Mouse (Mus musculus): Measurements from ENCODE around the gene Olfr1076. TPM values are rescaled to one million over a fixed set of nuclear protein-coding genes. Genes with fewer than 3 reads are reported as not detected.
"Not testable (repeated sequence)": the region's sequence is repeated elsewhere in the genome, so short reads cannot be mapped to it uniquely, and the experiment has no call there.

Olfr1076 gene
- total RNA-seq (2014; rRNA removed) (not detected in 2 replicates), polyA plus RNA-seq (2012; rRNA removed) (not detected in 2 replicates)

DNA sequence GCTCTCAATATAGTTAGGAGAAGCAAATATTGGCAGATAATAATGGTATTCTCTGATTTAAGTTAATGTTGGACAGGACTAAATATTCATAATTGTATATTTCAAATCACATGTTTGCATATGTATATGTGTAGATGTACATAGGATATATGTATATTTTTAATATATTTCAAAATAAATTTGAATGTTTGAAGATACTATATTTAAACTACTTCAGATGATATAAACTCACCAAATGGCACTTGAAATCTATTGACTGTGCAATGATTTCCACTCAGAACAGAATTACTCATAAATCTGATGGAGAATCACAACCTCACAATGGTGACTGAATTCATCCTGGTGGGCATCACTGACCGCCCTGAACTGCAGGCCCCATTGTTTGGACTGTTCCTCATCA is at the start of gene Olfr1076:
Gene Olfr1076, plus strand, starts transcription at position 301 of the 400 bp plus-strand sequence.
- H3K79me2 ChIP-seq (ENCODE audit: control insufficient read depth, insufficient read depth, low read length), result no peaks in the 10 kb centered on the region
- H3K36me3 ChIP-seq (ENCODE audit: control insufficient read depth, insufficient read depth, low read length), result no peaks in the 10 kb centered on the region
- H3K4me1 ChIP-seq (ENCODE audit: control insufficient read depth, insufficient read depth, low read length), result no peaks in the 10 kb centered on the region
- H3K4me3 ChIP-seq (ENCODE audit: insufficient read depth, low read depth, low read length), result no peak within 1 kb of the TSS
- no peak within 1 kb of the TSS for H3K27ac ChIP-seq (replicated peaks; ENCODE audit: insufficient read depth, low read depth, low read length)
- no peak for DNase-seq (ENCODE audit: extremely low read depth, low read depth, low spot score)
- no peaks in the 10 kb centered on the region for H3K27me3 ChIP-seq (ENCODE audit: control insufficient read depth, insufficient read depth, low read length)
- TF ChIP-seq POLR2A (IDR thresholded peaks at IDR 0.05; ENCODE audit: extremely low read depth, insufficient read depth, low read length), result no peak
- TF ChIP-seq CTCF (IDR thresholded peaks at IDR 0.05; ENCODE audit: low read depth, low read length), result no peak
- WGBS, result 63% methylated on average over 1 of the region's 1 CpGs
- H3K9ac ChIP-seq (ENCODE audit: low read depth, low read length), result no peak within 1 kb of the TSS

DNA sequence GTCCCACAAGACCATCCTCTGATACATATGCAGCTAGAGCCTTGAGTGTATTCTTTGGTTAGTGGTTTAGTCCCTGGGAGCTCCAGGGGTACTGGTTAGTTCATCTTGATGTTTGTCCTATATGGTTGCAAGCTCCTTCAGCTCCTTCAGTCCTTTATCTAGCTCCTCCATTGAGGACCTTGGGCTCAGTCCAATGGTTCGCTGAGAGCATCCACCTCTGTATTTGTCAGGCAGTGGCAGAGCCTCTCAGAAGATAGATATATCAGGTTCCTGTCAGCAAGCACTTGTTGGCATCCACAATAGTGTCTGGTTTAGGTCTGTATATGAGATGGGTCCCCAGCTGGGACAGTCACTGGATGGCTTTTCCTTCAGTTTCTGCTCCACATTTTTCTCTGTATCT is 47.8 kb upstream of the Olfr1076 start:
- Histone ChIP-seq H3K27me3 (ENCODE audit: control insufficient read depth, insufficient read depth, low read length) (no peaks in the 10 kb centered on the region), H3K79me2 (ENCODE audit: control insufficient read depth, insufficient read depth, low read length) (no peaks in the 10 kb centered on the region), H3K27ac (replicated peaks; ENCODE audit: insufficient read depth, low read depth, low read length) (no peak overlapping the region), H3K36me3 (ENCODE audit: control insufficient read depth, insufficient read depth, low read length) (no peaks in the 10 kb centered on the region), H3K4me1 (ENCODE audit: control insufficient read depth, insufficient read depth, low read length) (no peaks in the 10 kb centered on the region), H3K9ac (ENCODE audit: low read depth, low read length) (no peak overlapping the region), H3K4me3 (ENCODE audit: insufficient read depth, low read depth, low read length) (no peak overlapping the region)
- TF ChIP-seq POLR2A (IDR thresholded peaks at IDR 0.05; ENCODE audit: extremely low read depth, insufficient read depth, low read length), result no peak
- no peak for TF ChIP-seq CTCF (IDR thresholded peaks at IDR 0.05; ENCODE audit: low read depth, low read length)
- DNase-seq (ENCODE audit: extremely low read depth, low read depth, low spot score), result no peak
- WGBS, result 77% methylated on average over 1 of the region's 1 CpGs

DNA sequence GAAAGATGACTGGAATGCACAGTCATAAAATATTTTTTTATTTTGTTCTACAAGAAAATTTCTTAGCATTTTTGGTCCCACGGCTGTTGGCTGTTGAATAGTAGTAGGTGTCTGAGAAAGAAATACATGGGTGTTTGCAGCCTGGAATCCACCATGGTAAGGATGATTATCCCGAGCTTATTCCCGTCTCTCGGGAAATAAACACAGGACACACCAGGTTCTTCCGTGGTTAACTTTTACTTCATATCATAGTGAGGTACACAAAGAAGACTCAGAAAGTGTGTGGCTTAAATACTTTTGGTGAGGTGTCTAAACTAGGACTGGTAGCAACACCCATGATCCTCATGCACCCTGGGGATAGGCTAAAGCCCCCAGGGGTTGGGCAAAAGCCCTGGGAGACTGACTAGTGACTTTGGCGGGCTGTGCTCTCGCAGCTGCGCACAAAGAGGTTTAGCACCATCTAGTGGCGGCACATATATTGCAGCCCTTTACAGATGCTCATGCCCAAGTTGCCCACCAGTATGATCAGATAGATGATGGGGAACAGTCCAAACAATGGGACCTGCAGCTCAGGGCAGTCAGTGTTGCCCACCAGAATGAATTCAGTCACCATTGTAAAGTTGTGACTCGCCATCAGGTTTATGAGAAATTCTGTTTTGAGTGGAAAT is 43.7 kb upstream of the Olfr1076 start:
- H3K27ac ChIP-seq (replicated peaks; ENCODE audit: insufficient read depth, low read depth, low read length), result no peak overlapping the region
- no peaks in the 10 kb centered on the region for H3K36me3 ChIP-seq (ENCODE audit: control insufficient read depth, insufficient read depth, low read length)
- WGBS, result 29% methylated on average over 10 of the region's 10 CpGs
- H3K27me3 ChIP-seq (ENCODE audit: control insufficient read depth, insufficient read depth, low read length), result no peaks in the 10 kb centered on the region
- H3K9ac ChIP-seq (ENCODE audit: low read depth, low read length), result no peak overlapping the region
- TF ChIP-seq CTCF (IDR thresholded peaks at IDR 0.05; ENCODE audit: low read depth, low read length) (peak; percentile 74), POLR2A (IDR thresholded peaks at IDR 0.05; ENCODE audit: extremely low read depth, insufficient read depth, low read length) (no peak)
- H3K4me1 ChIP-seq (ENCODE audit: control insufficient read depth, insufficient read depth, low read length), result no peaks in the 10 kb centered on the region
- no peak overlapping the region for H3K4me3 ChIP-seq (ENCODE audit: insufficient read depth, low read depth, low read length)
- DNase-seq (ENCODE audit: extremely low read depth, low read depth, low spot score), result peak; percentile 18
- no peaks in the 10 kb centered on the region for H3K79me2 ChIP-seq (ENCODE audit: control insufficient read depth, insufficient read depth, low read length)

- DNase-seq (ENCODE audit: extremely low read depth, low read depth, low spot score), result no peak
- 36% methylated on average over 1 of the region's 1 CpGs for WGBS
- no peaks in the 10 kb centered on the region for H3K36me3 ChIP-seq (ENCODE audit: control insufficient read depth, insufficient read depth, low read length)
- H3K27ac ChIP-seq (replicated peaks; ENCODE audit: insufficient read depth, low read depth, low read length), result no peak within 1 kb of the TSS
- no peaks in the 10 kb centered on the region for H3K4me1 ChIP-seq (ENCODE audit: control insufficient read depth, insufficient read depth, low read length)
- H3K9ac ChIP-seq (ENCODE audit: low read depth, low read length), result no peak within 1 kb of the TSS
- no peaks in the 10 kb centered on the region for H3K27me3 ChIP-seq (ENCODE audit: control insufficient read depth, insufficient read depth, low read length)
- no peak within 1 kb of the TSS for H3K4me3 ChIP-seq (ENCODE audit: insufficient read depth, low read depth, low read length)
- H3K79me2 ChIP-seq (ENCODE audit: control insufficient read depth, insufficient read depth, low read length), result no peaks in the 10 kb centered on the region
- no peak for TF ChIP-seq CTCF (IDR thresholded peaks at IDR 0.05; ENCODE audit: low read depth, low read length)
- TF ChIP-seq POLR2A (IDR thresholded peaks at IDR 0.05; ENCODE audit: extremely low read depth, insufficient read depth, low read length), result no peak
Measured at GRCm38 (mm10) chr2:86487286-86487685, 21.0 kb upstream of the Olfr1076 start, which contains the start of gene Olfr228. Gene Olfr228, minus strand, starts transcription at chr2:86487386.

DNA sequence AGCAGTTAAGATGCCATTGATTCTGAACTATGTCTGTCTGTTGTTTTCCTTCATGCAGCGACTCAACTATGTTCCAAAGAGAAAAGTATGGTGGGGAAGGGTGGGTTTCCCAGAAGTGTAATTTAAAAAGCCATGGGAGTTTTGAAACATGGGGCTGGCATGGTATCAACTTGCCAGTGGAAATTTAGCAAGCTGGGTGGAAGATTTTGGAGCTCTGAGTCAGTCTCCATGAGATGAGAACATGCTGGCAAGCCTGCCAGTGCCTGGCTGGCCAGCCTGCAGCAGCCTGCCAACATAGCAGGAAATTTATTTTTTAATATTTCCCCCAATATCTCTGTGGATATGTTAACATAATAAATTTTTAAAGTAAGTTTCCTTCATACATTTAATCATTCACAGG is 22.7 kb downstream of the Olfr1076 start:
- no peak for TF ChIP-seq CTCF (IDR thresholded peaks at IDR 0.05; ENCODE audit: low read depth, low read length)
- no peak for TF ChIP-seq POLR2A (IDR thresholded peaks at IDR 0.05; ENCODE audit: extremely low read depth, insufficient read depth, low read length)
- DNase-seq (ENCODE audit: extremely low read depth, low read depth, low spot score), result no peak
- Histone ChIP-seq H3K27me3 (ENCODE audit: control insufficient read depth, insufficient read depth, low read length) (no peaks in the 10 kb centered on the region), H3K4me1 (ENCODE audit: control insufficient read depth, insufficient read depth, low read length) (no peaks in the 10 kb centered on the region), H3K27ac (replicated peaks; ENCODE audit: insufficient read depth, low read depth, low read length) (no peak overlapping the region), H3K79me2 (ENCODE audit: control insufficient read depth, insufficient read depth, low read length) (no peaks in the 10 kb centered on the region), H3K4me3 (ENCODE audit: insufficient read depth, low read depth, low read length) (no peak overlapping the region), H3K36me3 (ENCODE audit: control insufficient read depth, insufficient read depth, low read length) (no peaks in the 10 kb centered on the region), H3K9ac (ENCODE audit: low read depth, low read length) (no peak overlapping the region)
- WGBS, result 70% methylated on average over 1 of the region's 1 CpGs

GRCm38 (mm10) chr2:86542380-86542779 is 34.1 kb downstream of the Olfr1076 start, which contains the start of gene Olfr1079:
Gene Olfr1079, minus strand, starts transcription at chr2:86542480.
- WGBS, result 52% methylated on average over 1 of the region's 1 CpGs
- no peak for DNase-seq (ENCODE audit: extremely low read depth, low read depth, low spot score)
- H3K36me3 ChIP-seq (ENCODE audit: control insufficient read depth, insufficient read depth, low read length), result no peaks in the 10 kb centered on the region
- no peak within 1 kb of the TSS for H3K27ac ChIP-seq (replicated peaks; ENCODE audit: insufficient read depth, low read depth, low read length)
- H3K79me2 ChIP-seq (ENCODE audit: control insufficient read depth, insufficient read depth, low read length), result no peaks in the 10 kb centered on the region
- no peak within 1 kb of the TSS for H3K4me3 ChIP-seq (ENCODE audit: insufficient read depth, low read depth, low read length)
- no peak within 1 kb of the TSS for H3K9ac ChIP-seq (ENCODE audit: low read depth, low read length)
- TF ChIP-seq CTCF (IDR thresholded peaks at IDR 0.05; ENCODE audit: low read depth, low read length), result no peak
- no peak for TF ChIP-seq POLR2A (IDR thresholded peaks at IDR 0.05; ENCODE audit: extremely low read depth, insufficient read depth, low read length)
- H3K27me3 ChIP-seq (ENCODE audit: control insufficient read depth, insufficient read depth, low read length), result no peaks in the 10 kb centered on the region
- H3K4me1 ChIP-seq (ENCODE audit: control insufficient read depth, insufficient read depth, low read length), result no peaks in the 10 kb centered on the region

DNA sequence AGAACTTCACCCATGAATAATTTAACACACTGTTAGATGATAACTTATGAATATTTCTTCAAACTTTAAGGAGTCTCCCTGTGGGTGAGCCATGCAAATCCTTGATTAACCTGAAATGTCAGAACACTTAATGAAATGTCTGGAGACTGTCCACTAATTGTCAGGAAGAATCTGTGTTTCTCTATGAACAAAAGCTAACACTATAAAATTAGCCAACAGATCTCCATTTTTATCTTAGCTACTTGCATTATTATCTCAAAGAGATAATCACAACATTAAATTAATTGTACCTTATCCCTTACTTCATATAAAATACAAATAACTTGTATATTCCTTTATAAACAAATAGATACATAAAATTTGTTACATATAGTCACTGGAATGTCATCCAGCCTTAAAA is 49.9 kb downstream of the Olfr1076 start, which contains the start of gene Olfr1080:
Gene Olfr1080, minus strand, starts transcription at position 101 of the 400 bp plus-strand sequence.
- not testable (repeated sequence) for H3K36me3 ChIP-seq (ENCODE audit: control insufficient read depth, insufficient read depth, low read length); H3K27me3 ChIP-seq (ENCODE audit: control insufficient read depth, insufficient read depth, low read length); H3K4me1 ChIP-seq (ENCODE audit: control insufficient read depth, insufficient read depth, low read length); H3K4me3 ChIP-seq (ENCODE audit: insufficient read depth, low read depth, low read length); H3K27ac ChIP-seq (replicated peaks; ENCODE audit: insufficient read depth, low read depth, low read length); DNase-seq (ENCODE audit: extremely low read depth, low read depth, low spot score); H3K79me2 ChIP-seq (ENCODE audit: control insufficient read depth, insufficient read depth, low read length); H3K9ac ChIP-seq (ENCODE audit: low read depth, low read length)
